Mouse (Mus musculus) cerebellum, adult 9-10 months (tissue): ENCODE results near the gene Il10.

Source experiments
- DNase-seq: peaks from one replicate; pipeline ENCODE4 v3.0.0; 2022

Gene Il10

DNA sequence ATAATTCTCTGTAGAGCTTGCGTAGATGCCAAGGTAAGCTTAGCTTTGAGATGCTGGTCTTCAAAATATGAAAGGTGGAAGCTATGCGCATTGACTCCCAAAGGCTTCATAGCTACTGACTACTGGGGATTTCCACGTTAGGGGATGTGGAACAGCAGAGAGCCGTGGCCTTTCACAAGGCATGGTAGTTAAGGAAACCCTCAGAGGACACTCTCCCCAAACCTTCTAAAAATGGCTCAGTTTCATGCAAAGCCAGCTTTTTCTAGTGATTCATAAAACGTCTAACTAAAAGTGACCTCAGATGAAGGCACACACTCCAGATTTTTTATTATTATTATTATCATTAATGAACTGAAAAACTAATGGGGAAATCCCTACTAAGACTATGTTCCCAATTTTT lies 30.4 kb downstream of the Il10 start:
- DNase-seq = no peak

DNA sequence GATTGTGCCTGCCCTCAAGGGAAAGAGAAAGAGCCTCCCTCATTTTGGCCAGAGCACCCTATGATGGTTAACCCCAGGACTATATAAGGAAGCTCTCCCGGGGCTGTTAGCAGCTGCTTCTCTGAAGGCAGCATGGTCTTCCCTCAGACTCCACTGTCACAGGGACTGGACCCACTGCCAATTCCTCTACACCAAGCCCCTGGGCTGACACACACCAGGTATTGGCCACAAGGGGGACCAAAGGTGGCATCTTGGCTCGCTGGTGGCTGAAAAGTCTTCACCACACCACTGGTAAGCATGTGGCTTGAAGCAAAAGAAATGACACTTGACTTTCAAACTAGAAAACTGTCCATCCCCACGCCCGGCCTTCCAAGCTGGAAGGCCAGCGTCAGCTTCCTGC lies 31.0 kb downstream of the Il10 start:
- DNase-seq = no peak

DNA sequence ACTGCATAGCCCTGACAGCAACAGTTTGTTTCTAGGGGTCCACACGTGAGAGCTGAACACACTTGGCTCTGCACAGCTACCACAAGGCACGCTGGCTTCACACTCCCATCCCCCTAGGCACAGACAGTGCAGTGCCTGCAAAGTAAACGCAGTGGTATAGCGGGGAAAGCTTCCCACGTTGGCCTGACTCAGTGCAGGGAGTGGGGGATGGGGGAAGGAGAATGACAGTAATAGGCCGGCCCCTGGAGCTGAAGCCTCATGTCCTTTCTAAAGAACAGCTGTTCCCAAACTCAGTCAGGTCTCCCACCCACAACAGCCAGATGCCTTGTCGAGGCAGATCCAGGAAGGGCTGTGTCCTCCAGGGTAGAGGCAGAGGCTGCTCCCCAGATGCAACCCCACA lies 31.4 kb downstream of the Il10 start:
- no peak for DNase-seq

DNA sequence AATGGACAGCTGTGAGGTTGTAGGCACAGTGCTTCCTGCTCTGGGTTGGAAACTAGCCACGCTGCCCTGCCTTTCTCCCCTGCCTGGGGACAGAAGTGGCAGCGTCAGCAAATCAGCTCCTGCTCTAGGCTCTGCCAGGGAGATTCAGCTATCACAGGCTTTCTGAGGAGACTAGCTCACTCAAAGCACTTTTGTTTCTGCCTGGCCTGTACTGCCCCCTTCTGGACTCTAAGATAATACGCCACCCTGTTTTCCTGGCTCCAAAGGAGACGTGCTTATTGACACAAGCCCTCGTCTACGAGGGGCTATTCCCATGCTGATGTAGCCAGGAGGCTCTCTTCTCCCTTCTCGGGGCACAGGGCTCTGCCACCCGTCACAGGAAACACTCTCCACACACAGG lies 33.6 kb downstream of the Il10 start:
- DNase-seq = peak; percentile 64

DNA sequence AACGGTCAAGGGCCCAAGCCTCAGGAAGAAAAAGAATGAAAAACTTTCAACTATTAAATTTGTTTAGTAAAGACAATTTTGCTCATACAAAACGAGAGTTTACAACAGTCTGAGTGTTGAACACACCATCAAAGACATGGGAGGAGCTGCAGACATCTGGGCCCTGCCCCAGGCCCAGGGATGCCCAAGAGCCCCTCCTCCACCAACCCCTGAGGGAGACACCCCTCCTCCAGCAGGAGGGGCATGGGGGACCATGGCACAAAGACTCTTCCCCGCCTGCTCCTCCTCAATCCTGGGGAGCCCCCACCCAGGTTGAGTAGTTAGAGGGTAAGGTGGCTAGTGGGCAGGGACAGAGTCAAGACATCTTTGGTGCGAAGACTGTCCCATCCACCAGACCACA lies 34.0 kb downstream of the Il10 start:
- DNase-seq = no peak

DNA sequence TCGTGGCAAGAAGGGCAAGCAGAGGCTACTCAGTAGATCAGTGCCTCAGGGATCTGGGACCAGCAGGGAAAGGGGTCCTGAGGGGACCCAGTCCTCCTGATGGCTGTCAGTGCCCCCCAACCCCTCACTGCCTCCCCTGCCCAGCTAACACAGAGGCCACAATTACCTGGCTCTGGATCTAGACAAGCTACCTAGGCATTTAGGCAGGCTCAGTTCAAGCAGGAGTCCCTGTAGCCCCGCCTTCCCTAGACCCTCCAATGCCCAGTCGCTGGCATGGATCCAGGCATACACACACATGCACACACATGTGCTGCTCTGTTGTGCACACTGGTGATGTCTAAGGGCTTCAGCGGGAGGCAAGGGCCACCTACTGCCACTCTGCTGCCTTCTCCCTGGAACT lies 34.6 kb downstream of the Il10 start:
- DNase-seq = no peak

DNA sequence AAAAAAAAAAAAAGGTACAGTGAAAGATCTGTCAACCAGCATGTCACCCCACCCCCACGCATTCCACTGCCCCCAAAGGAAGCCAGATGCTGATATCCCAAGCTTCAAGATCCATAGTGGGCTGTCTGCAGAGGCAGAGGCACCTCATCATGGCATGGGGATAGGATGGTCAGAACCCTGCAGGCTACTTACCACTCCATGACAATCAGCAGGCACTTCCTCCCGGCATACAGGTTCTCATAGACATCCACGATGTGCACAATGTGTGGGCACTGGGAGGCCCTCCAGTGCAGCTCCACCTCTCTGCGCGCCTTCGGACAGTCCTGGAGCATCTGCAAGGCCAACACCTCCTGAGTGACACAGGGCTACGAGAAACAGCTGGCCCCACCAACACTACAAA lies 38.8 kb downstream of the Il10 start:
- DNase-seq = no peak

DNA sequence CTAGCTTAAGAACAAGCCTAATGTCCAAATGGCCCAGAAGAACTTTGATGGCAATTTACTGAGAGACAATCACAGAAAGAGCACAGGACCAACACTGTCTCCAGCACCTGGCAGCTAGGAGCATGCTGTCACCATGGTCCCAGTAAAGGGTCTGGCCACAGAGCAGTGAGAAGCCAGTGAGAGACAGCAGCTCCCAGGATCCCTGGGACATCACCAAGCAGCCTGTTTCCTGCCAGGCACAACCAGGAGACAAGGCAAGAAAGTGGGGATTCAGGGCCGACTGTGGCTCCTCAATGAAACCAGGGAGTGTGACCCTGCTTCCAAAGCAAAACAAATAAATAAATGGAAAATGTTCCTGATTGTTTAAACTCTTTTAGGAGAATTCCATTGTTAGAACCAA lies 39.8 kb downstream of the Il10 start:
- no peak for DNase-seq

DNA sequence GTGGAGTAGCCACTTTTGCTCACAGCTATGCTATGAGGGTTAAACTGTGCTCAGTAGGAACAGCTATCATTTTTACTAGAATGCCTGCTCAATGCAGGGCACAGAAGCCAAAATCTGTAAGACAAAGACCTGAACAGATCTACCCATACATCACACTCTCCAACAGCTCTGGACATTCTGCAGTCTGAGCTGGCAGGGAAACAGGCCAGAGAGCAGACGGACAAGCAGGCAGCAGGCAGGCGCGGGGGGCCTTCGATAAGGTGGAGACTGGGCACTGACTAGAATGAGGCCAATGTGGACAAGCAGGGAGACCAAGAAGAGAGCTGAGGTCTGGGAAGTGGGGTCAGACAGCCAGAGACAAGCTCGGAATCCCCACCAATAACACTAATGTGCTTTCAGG lies 40.2 kb downstream of the Il10 start:
- DNase-seq = no peak

DNA sequence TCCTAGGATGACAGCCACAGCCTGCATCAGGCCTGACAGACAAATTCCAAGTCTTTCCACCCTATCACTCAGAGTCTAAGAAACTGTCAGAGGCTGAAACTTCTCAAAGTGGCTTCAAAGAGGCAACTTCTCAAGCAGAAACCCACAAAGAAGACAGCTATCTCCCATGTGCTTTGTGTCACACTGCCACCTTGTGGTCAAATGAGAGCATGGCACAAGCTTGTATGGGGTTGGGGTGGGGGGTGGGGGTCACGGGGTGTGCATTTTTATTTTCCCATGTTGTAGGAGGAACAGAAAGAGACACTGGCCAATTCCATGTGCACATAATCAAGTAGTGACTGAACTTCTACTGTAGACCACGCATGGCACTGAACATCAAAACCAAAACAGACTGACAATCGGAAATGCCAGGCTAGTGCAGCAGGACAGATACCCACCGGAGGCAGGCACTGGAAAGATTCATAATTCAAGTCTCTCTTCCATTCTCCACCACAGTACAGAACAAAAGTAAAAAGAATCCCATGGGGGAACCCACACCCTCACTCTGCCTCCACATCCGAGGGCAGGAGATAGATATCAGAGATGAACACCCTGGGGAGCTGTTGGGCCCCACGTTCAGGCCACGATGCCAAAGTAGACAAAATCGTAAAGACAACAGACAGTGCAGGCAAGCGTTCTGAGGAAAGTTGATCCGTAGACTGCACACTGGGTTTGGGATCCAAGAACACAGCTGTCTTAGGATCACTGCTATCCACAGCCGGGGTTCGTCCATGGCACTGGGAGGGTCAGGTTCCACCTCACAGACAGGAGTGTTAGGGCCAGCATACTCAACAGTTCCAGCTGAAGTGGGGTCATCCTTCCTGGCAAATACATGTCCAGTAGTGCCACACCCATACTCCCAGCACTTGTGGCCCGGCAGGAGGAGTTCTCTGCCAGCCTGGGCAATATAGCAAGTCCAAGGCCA lies 40.9 kb downstream of the Il10 start:
- DNase-seq = peak; percentile 49

DNA sequence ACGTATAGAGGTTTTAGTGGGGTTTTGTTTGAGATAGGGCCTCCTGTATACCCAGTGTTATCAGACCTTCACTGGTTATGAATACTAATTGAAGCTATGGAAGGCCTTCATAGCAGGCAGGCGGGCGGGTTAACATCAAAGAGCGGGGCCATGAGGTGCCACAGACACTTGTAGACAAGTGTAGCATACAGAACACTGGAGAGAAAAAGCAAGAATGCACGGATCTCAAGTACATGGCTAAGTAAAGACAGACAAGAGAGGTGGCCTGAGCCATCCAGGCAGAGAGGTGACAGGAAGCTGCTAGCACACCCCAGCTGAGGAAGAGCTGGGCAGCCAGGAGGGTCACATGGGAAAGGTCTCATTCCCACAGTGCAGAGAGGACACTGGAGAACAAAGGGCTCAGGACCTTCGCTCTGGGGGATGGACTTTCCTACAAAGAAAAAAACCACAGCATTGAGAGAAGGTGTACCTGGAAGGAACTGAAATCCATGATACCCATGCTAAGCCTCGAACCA lies 42.2 kb downstream of the Il10 start:
- DNase-seq = no peak

DNA sequence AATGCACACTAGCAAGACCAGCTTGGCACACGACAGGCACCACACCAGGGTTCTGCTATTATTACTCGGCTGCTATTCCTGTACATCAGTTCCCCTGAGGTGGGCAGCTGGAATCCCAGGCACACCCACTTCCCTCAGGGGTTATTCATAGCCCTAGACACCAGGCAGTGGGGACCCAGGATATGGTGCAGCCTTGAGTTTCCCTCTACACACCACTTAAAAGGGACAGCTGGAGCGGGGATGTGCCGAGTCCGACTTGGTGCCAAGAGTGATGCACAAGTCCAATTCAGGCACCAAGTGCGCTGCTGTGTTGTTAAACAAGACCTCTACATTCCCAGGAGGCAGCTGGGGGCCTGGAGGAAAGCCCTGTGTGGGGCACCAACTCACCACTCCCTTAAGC lies 43.2 kb downstream of the Il10 start:
- DNase-seq = no peak

DNA sequence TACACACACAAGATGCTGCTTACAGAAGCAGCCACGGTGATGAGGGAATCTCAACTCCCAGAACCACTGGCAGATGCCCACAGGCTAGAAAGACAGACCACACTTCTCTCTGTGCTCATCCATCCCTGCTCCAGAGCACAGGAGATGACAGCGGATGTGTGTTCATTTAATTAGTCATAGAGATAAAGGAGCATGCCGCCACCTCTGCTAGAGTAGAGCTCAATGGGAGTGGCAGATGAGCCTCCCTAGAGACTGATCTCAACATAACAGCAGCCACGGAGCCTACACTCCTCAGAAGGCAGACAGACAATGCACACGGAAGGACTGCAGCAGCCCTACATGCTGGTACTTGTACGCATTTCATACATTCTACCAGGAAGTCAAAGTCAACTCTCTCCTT lies 44.6 kb downstream of the Il10 start:
- no peak for DNase-seq

DNA sequence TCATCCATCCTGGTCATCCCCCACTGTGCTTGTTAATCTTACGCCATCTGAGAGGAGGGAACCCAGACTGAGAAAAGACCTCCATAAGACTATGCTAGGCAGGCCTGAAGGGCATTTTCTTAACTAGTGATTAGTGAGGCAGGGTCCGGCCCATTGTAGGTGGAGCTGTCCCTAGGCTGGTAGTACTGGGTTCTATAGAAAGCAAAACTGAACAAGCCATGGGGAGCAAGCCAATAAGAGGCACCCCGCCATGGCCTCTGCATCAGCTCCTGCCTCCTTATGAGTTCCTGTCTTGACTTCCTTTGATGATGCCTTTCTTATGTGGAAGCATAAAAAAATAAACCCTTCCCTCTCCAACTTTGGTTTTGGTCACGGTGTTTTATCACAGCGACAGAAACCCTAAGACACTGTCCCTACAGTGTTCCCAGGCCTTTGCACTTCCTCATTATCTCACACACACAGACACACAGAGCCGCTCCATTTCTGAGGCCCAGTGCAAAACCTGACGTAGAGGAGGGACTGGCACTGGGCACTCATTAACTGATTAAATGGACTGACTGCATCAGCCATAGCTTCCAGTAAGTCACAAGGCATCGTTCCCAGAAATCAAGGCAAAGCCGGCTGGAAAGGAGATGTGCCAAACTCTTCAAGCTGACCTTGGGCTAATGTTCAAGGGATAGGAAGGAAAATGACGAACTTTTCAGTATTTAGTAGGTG lies 48.5 kb downstream of the Il10 start:
- DNase-seq = no peak

DNA sequence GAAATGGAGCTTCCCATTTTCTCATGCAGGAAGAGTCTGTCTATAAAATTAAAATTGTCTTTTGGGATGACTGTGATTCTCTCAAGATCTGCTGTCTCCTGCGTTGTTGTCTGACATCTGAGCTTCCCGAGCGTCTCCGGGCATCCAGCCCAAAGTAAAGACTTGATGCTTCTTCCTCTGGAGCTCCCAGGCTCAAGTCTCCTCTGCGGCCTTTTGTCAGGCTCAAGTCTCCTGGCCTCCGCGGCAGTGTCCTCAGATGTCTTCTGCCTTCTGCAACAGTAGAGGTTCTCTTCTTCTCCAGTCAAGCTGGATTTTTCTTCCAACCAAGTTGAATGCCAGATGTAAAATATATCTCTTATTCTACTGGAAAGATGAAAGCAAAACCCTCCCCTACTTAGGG lies 49.4 kb downstream of the Il10 start:
- no peak for DNase-seq

DNA sequence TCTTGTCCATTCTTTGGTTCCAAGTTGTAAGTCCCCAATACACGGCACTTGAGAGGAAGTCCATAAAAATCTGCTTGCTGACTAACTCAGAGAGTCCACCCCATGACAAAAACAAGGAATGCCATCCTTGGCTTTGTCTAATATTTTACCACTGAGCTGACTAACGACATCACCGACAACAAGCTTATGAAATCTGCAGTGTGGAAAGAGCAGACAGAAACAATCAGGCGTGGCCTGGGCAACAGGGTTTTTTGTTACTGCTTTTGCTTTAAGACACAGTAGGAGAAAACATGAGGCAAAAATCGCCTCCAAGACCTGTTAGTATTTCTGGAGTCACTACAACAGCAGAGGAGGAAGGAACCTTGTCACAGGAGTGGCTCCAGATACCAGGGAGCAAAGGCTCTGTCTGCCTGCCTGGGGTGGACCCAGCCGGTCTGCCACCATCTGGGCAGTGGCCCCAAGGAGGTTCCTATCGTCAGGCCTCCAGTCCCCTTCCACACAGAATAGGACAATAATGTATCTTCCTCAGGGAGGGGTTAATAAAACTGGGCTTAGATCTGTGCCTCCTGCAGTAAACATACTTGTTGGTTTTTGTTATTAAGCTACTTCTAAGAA lies 52.8 kb downstream of the Il10 start:
- DNase-seq = no peak

DNA sequence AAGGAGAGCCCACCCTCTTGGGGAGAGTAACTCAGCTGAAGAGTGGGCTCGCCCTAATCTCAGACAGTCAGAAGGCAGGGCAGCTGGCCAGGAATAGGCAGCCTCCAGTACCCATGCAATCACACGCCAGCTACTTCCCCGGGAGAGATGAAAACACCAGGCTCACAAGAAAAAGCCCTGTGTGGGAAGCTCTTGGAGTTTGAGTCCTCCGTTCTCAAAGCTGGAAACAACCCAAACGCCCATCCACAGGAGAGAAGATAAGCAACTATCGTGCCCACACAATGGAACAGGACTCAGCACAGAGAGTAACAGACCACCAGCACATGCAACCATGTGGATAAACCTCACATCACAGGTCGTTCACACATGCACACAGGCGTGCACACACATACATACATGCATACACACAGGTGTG lies 54.9 kb downstream of the Il10 start:
- no peak for DNase-seq
